ENCODE assay signal across 23 mouse cellular contexts in genomic region chr14:36310324-36310723, GRCm38 (mm10).
DNase-seq lines count a peak whose midpoint lies in the region; ATAC-seq and TF ChIP-seq lines count a peak whose summit lies in the region.
"Had no signal": no experiment of that assay in that cellular context is flagged by ENCODE, and none has a peak within 500 bp of the region (broad histone marks: within the 10 kb centered on the region; RNA-seq: fewer than 3 reads in every experiment).

No protein-coding gene starts in this region.

- H3K27me3 ChIP-seq in liver, postnatal 0 days (ENCODE audit: insufficient read depth, low read length), result no peaks in the 10 kb centered on the region
- H3K27me3 ChIP-seq: embryonic facial prominence, embryonic 13.5 days; embryonic facial prominence, embryonic 15.5 days; forebrain, embryonic 12.5 days had no signal

- peak; percentile 35 for DNase-seq in 416B (ENCODE audit: low read depth)
- DNase-seq in thymus, postnatal 0 days (ENCODE audit: low spot score), result no peak
- DNase-seq in liver, postnatal 0 days, result no peak
- no peak for DNase-seq in spleen, adult 18-20 months
- DNase-seq: adrenal gland, adult 2 months; adrenal gland, postnatal 10 days; adrenal gland, postnatal 25 days; cerebellum, adult 11 months; cerebellum, adult 18-20 months; cerebellum, adult 8-10 months; cerebellum, adult 9-11 months; cerebellum, postnatal 14 days; embryo, embryonic 11 days had no signal

- no peak overlapping the region for H3K4me3 ChIP-seq in liver, postnatal 0 days (ENCODE audit: low read depth, low read length)
- H3K4me3 ChIP-seq: embryonic facial prominence, embryonic 13.5 days; embryonic facial prominence, embryonic 15.5 days; erythroblast, embryonic 14.5 days; forebrain, embryonic 10.5 days; forebrain, embryonic 12.5 days had no signal

- WGBS in liver, postnatal 0 days (ENCODE audit: insufficient replicate concordance), result 86% methylated on average over 1 of the region's 1 CpGs

- no peak overlapping the region for H3K27ac ChIP-seq in liver, postnatal 0 days (ENCODE audit: low read depth)
- H3K27ac ChIP-seq: embryonic facial prominence, embryonic 13.5 days; embryonic facial prominence, embryonic 15.5 days; forebrain, embryonic 10.5 days; forebrain, embryonic 12.5 days had no signal

- H3K9me3 ChIP-seq in liver, postnatal 0 days (ENCODE audit: low read length), result no peaks in the 10 kb centered on the region
- H3K9me3 ChIP-seq: embryonic facial prominence, embryonic 13.5 days; embryonic facial prominence, embryonic 15.5 days; forebrain, embryonic 10.5 days; forebrain, embryonic 12.5 days had no signal

- no peaks in the 10 kb centered on the region for H3K4me1 ChIP-seq in liver, postnatal 0 days (ENCODE audit: insufficient read depth)
- H3K4me1 ChIP-seq: embryonic facial prominence, embryonic 13.5 days; embryonic facial prominence, embryonic 15.5 days; forebrain, embryonic 10.5 days; forebrain, embryonic 12.5 days had no signal

- H3K4me2 ChIP-seq in liver, postnatal 0 days (ENCODE audit: low read depth, low read length), result no peak overlapping the region
- H3K4me2 ChIP-seq: embryonic facial prominence, embryonic 13.5 days; embryonic facial prominence, embryonic 15.5 days; forebrain, embryonic 12.5 days had no signal

- ATAC-seq in granulocyte monocyte progenitor cell, adult 5-6 weeks (replicated peaks; ENCODE audit: poor library complexity, severe bottlenecking), result peak; percentile 97
- peak; percentile 91 for ATAC-seq in megakaryocyte progenitor cell, adult 5-6 weeks (replicated peaks; ENCODE audit: poor library complexity)
- peak; percentile 71 for ATAC-seq in neutrophil, adult 5-6 weeks (ENCODE audit: extremely low read depth, insufficient number of reproducible peaks, low FRiP score, poor library complexity, severe bottlenecking)
- ATAC-seq in liver, postnatal 0 days, result no peak
- ATAC-seq: forebrain, embryonic 14.5 days; forebrain, embryonic 16.5 days had no signal

- TF ChIP-seq EP300 in liver, postnatal 0 days (IDR thresholded peaks at IDR 0.05; ENCODE audit: low read depth), result no peak

- TF ChIP-seq CTCF in liver, postnatal 0 days (IDR thresholded peaks at IDR 0.05; ENCODE audit: low read depth), result no peak

- no peak overlapping the region for H3K9ac ChIP-seq in liver, postnatal 0 days (replicated peaks)
- H3K9ac ChIP-seq: embryonic facial prominence, embryonic 13.5 days; embryonic facial prominence, embryonic 15.5 days; forebrain, embryonic 12.5 days had no signal

- H3K36me3 ChIP-seq in liver, postnatal 0 days (replicated peaks; ENCODE audit: insufficient read depth, low read length), result no peaks in the 10 kb centered on the region
- H3K36me3 ChIP-seq: embryonic facial prominence, embryonic 13.5 days; embryonic facial prominence, embryonic 15.5 days; forebrain, embryonic 10.5 days; forebrain, embryonic 12.5 days had no signal
